Mouse (Mus musculus) heart, postnatal 36 days (tissue): Measurements from ENCODE around the gene Cilp. TPM values are rescaled to one million over a fixed set of nuclear protein-coding genes. Genes with fewer than 3 reads are reported as not detected.

Experiments
- DNase-seq, 2 experiments: peaks; one replicate each; pipeline ENCODE4 v3.0.0; 2021 to 2022
- intact Hi-C: fragments of 180-260 bp; cut with DNase I; formaldehyde crosslinking; loops from one replicate; pipeline ENCODE4 v1.15.1; 2025
- total RNA-seq, 2 experiments: library from RNA; stranded (reverse); gene quantifications; 2 replicates each; pipeline ENCODE4 v1.2.3; 2021

Cilp gene
- total RNA-seq, 2 experiments from 2014 or later: 3.9 to 5.6 TPM

DNA sequence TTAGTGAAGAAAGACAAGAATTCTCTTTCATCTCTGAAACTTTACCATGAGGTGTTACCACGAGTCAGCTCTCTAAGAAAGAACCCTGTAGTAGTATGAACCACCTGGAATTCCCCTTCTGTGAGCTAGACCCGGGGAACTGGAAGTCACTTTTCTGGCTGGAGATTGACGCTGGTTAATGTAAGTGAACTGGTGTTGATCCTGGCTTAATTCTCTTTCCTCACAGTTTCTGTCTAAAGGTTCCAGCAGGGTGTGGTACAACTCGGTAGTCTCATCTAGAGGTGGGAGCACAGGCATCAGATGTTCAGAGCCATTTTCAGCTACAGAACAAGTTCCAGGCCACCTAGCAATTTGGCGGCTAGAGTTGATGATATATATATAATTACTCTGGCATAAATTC is 28.1 kb downstream of the Cilp start:
- DNase-seq: no peak
- intact Hi-C loops: no loop called here

GRCm38 (mm10) chr9:65293580-65293972 is 28.6 kb downstream of the Cilp start:
- intact Hi-C loops: no loop called here
- DNase-seq: peak in 1 of 2 experiments; percentile 20

- intact Hi-C loops: no loop called here
- DNase-seq: peak; percentile 98
These were observed 29.2 kb downstream of the Cilp start, which contains the start of gene Clpx for GRCm38 (mm10) chr9:65293973-65294715. Gene Clpx, plus strand, starts transcription at chr9:65294260.

GRCm38 (mm10) chr9:65294716-65295378 is 29.9 kb downstream of the Cilp start:
- intact Hi-C loops: no loop called here

GRCm38 (mm10) chr9:65297056-65297455 is 32.1 kb downstream of the Cilp start:
- intact Hi-C loops: no loop called here
- DNase-seq: no peak

More at GRCm38 (mm10) chr9:65294716-65295378, 29.9 kb downstream of the Cilp start:
- DNase-seq: no peak

DNA sequence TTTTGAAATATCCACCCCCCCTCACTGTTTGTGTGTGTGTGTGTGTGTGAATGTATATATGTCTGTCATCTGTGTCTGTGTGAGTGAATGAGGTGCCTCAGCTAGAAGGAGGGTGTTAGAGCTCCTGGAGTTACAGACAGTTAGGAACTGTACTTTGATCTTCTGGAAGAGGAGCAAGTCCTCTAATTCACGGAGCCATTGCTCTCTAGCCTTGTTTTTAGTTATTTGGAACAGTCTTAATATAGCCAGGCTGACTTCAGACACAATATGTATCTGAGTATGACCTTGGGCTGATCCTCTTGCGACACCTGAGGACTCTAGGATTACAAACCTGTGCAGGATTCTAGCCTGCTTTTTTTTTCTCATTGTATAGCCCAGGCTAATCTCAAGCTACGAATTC is 33.8 kb downstream of the Cilp start:
- intact Hi-C loops: no loop called here

GRCm38 (mm10) chr9:65299650-65300049 is 34.7 kb downstream of the Cilp start:
- intact Hi-C loops: no loop called here
- DNase-seq: no peak

More for the DNA sequence above, 33.8 kb downstream of the Cilp start:
- DNase-seq: no peak

DNA sequence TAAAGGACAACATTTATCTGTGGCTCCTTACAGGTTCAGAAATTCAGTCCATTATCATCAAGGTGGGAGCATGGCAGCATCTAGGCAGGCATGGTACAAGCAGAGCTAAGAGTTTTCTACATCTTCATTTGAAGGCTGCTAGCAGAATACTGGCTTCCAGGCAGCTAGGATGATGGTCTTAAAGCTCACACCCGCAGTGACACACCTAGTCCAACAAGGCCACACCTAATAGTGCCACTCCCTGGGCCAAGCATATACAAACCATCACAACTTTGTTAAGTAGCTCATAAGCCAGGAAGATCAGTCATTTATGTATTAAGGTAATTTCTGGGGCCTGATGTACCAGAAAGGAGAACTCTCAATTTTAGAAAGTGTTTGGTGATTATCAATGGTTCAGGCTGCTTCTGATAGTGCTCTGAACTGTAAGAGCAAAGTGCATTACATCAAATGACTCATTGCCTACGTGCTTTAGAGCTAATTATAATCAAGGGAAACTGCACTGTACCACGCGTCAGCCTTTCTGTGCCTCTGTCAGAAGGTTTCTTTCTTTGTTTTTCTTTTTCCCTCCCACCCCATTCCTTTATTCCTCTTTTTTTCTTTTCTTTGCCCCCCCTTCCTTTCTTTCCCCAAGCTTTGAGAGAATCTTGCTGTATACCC is 37.5 kb downstream of the Cilp start:
- intact Hi-C loops: no loop called here

DNA sequence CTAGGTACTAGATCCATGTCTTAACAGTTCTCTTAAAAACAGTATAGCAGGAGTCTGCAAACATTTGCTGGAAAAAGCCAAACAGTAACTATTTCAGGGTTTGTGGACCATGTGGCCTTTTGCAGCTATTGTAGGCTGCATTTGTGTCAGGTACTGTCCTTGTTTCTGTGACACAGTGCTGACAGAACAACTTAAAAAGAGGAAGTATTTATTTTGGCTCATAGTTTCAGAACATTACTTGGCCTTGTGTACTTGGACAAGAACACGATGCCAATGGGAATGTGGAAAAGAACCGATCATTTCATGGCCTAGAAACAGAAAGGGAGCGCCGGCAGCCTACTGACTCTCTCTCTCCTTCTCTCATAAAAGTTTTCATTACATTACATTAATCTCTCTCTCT is 38.6 kb downstream of the Cilp start:
- intact Hi-C loops: no loop called here
- no peak for DNase-seq

More for the DNA sequence above, 37.5 kb downstream of the Cilp start:
- DNase-seq: no peak

DNA sequence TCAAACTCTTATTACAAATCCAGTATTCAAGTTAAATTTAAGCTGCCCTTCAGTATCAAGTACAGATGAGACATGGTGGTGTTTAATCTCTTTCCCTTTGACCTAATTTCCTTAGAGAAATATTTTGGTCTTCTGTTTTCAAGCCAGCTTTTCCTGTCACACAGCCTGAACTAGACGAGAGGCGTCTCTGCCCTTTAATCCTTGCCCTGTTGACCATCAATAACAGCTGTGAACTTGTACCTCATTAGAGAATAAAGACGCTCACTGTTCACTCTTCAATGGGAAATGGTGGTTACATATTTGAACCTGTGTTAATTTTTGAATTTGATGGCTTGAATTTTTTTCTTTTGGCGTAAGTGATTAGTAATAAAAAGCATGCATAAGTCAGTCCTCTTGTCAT is 39.3 kb downstream of the Cilp start:
- intact Hi-C loops: no loop called here
- no peak for DNase-seq

- intact Hi-C loops: no loop called here
- peak in 1 of 2 experiments; percentile 23 for DNase-seq
These were observed 41.7 kb downstream of the Cilp start for GRCm38 (mm10) chr9:65306672-65307071.

GRCm38 (mm10) chr9:65308011-65308410 is 43.0 kb downstream of the Cilp start:
- intact Hi-C loops: no loop called here
- DNase-seq: no peak

DNA sequence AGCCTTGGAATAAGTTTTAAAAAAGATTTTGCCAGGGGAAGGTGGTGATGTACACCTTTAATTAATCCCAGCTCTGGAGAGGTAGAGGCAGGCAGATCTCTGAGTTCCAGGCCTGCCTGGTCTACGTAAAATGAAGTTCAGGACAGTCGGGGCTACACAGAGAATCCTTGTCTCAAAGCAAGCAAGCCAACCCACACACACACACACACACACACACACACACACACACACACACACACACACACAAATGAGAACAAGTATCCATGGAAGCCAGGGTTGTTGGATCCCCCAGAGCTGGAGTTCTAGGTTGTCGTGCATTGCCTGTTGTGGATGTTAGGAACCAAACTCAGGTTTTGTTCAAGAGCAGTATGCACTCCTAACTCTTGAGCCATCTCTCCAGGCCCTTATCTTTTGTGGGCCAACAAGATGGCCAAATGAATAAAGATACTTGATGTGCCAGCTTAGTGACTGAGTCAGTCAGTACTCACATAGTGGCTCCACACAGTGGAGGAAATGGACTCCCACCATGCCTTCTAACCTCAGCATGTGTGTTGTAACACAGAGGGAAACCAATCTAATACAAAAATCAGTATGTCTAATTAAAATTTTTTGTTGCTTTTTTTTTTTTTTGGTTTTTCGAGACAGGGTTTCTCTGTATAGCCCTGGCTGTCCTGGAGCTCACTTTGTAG is 47.8 kb downstream of the Cilp start:
- DNase-seq: no peak
- intact Hi-C loops: loop anchor here (2.0 kb wide), 1 partner anchor 14 kb away; no protein-coding TSS in a partner anchor

DNA sequence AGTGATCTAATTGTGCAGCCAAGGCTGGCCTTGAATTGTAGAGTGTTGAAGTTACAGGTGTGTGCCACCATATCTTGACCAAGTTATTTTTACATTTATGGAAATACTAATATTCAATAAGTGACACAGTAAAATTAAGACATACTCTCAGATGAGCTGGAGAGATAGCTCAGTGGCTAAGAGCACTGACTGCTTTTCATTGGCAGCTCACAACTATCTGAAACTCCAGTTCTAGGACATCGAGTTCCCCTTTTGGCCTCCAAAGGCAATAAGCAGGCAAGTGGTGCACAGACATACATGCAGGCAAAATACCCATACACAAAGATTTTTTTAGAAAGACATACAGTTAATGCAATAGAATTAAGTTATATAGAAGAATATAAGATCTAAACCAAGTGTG is 48.9 kb downstream of the Cilp start:
- DNase-seq: no peak
- intact Hi-C loops: loop anchor here (2.0 kb wide), 1 partner anchor 13 kb away; no protein-coding TSS in a partner anchor

DNA sequence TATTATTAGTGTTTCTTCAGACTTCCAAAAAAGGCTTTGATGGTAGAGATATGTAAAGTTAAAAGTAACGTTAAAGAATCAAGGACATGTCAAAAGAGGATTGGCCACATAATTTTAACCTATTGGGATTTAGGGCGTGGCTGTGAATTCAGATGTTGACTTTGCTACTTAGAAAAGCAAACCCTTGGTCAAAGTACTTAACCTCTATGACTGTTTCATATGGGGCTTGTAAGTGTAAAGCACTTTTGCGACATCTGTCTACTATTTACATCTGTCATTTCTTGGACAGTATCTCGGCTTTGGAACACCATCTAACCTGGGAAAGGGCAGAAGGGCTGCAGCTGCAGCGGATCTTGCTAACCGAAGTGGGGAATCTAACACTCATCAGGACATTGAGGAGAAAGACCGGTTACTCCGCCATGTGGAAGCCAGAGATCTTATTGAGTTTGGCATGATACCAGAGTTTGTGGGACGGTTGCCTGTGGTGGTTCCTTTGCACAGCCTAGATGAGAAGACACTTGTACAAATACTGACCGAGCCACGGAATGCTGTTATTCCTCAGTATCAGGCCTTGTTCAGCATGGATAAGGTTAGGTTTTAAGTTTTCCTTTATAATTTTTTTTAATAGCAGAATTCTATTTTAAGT is 57.4 kb downstream of the Cilp start:
- intact Hi-C loops: no loop called here
- DNase-seq: no peak

DNA sequence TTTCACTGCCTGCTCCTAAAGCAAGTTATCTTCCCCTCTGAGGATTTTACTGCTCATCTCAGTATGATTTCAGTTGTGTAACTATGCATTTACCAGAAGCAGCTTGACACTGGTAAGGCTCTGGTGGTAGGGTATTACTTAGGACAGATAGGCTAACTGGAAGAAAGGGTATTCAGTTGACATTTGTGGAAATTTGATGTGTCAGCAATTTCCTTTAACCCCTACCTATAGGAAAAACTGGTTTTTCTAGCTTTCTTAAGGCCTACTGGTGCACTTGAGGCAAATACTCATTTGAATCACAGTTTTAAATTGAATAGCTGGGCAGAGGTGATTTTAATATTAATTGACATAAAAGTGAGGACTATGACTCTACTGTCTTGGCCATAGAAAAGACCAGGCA is 61.0 kb downstream of the Cilp start:
- intact Hi-C loops: loop anchor here (2.0 kb wide), 1 partner anchor 13 kb away; no protein-coding TSS in a partner anchor
- no peak for DNase-seq

DNA sequence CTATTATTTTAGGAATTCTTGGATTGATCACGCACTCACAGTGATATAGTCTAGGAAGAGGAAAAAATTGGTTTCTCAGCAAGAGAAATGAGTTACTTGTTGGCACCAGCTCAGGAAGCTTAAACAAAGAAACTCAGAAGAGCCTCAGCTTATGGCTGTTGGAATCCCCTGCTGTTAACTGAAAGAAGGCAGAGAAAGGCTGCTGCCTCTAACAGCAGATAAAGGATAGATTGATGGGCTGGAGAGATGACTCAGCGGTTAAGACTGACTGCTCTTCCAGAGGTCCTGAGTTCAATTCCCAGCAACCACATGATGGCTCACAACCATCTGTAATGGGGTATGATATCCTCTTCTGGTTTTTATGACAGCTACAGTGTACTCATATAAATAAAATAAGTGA is 62.4 kb downstream of the Cilp start:
- intact Hi-C loops: loop anchor here (2.0 kb wide), 1 partner anchor 15 kb away; no protein-coding TSS in a partner anchor
- DNase-seq: no peak
